Mouse (Mus musculus) layer of hippocampus, postnatal 36 days (tissue): ENCODE data around the gene Gramd1b. TPM values are rescaled to one million over a fixed set of nuclear protein-coding genes. Genes with fewer than 3 reads are reported as not detected.
A peak's percentile ranks its signal among the peaks of the same experiment; 100 is the strongest.

Experiments
- DNase-seq, 2 experiments: peaks; one replicate each; pipeline ENCODE4 v3.0.0; 2022
- total RNA-seq, 2 experiments: library from RNA; stranded (reverse); gene quantifications; 2 replicates each; pipeline ENCODE4 v1.2.3; 2021

Gene Gramd1b
- total RNA-seq, 2 experiments from 2014 or later, result 163 to 172 TPM

GRCm38 (mm10) chr9:40361970-40362369 is 169.2 kb downstream of the Gramd1b start:
- no peak for DNase-seq

- peak; percentile 37 to 48 for DNase-seq
These were observed 172.7 kb downstream of the Gramd1b start for GRCm38 (mm10) chr9:40358408-40358896.

- no peak for DNase-seq
These were observed 174.3 kb downstream of the Gramd1b start for GRCm38 (mm10) chr9:40356768-40357446.

- DNase-seq, result no peak
These were observed 174.8 kb downstream of the Gramd1b start for GRCm38 (mm10) chr9:40356368-40356767.

GRCm38 (mm10) chr9:40355406-40355805 is 175.8 kb downstream of the Gramd1b start:
- DNase-seq, result no peak

GRCm38 (mm10) chr9:40353596-40353995 is 177.6 kb downstream of the Gramd1b start:
- DNase-seq, result no peak

- DNase-seq, result peak; percentile 38 to 58
These were observed 180.5 kb downstream of the Gramd1b start for GRCm38 (mm10) chr9:40350640-40351039.

- no peak for DNase-seq
These were observed 181.1 kb downstream of the Gramd1b start for GRCm38 (mm10) chr9:40350052-40350451.

- no peak for DNase-seq
These were observed 181.6 kb downstream of the Gramd1b start for GRCm38 (mm10) chr9:40349554-40349953.

GRCm38 (mm10) chr9:40348714-40349233 is 182.4 kb downstream of the Gramd1b start:
- DNase-seq, result no peak

- peak; percentile 74 to 80 for DNase-seq
These were observed 184.8 kb downstream of the Gramd1b start for GRCm38 (mm10) chr9:40346232-40346984.

GRCm38 (mm10) chr9:40345493-40346231 is 185.5 kb downstream of the Gramd1b start:
- peak; percentile 44 to 48 for DNase-seq

- DNase-seq, result peak; percentile 41
These were observed 186.2 kb downstream of the Gramd1b start for GRCm38 (mm10) chr9:40344801-40345492.

GRCm38 (mm10) chr9:40343828-40344227 is 187.4 kb downstream of the Gramd1b start:
- no peak for DNase-seq

GRCm38 (mm10) chr9:40343053-40343652 is 188.0 kb downstream of the Gramd1b start:
- DNase-seq, result no peak

GRCm38 (mm10) chr9:40342101-40342500 is 189.1 kb downstream of the Gramd1b start:
- no peak for DNase-seq

- DNase-seq, result no peak
These were observed 191.6 kb downstream of the Gramd1b start for GRCm38 (mm10) chr9:40339578-40339977.

- no peak for DNase-seq
These were observed 193.9 kb downstream of the Gramd1b start for GRCm38 (mm10) chr9:40337131-40337820.

- DNase-seq, result no peak
These were observed 194.5 kb downstream of the Gramd1b start for GRCm38 (mm10) chr9:40336701-40337100.

- no peak for DNase-seq
These were observed 196.6 kb downstream of the Gramd1b start for GRCm38 (mm10) chr9:40334617-40335016.
